ENCODE assay signal across 20 mouse cellular contexts in the genomic region with DNA sequence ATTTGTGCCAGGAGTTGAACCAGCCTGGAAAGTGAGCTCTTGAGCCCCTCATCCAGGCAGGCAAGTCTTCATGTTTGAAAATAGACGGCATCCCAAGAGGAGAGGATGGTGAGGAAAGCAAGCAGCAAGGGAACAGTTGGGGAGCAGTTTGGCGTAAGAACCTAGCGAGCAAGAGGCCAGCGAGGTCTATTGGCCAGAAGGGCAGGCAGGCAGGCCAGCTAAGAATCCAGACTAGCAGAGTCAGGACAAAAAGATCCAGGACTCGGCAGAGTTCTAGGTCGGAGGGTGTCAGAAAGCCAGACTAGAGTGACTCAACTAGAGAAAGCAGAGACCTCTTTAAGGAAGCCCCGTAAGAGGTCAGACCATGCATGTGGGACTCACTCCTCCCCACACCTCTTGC.
DNase-seq lines count a peak whose midpoint lies in the region.
"Had no signal": no experiment of that assay in that cellular context is flagged by ENCODE, and none has a peak within 500 bp of the region (broad histone marks: within the 10 kb centered on the region; RNA-seq: fewer than 3 reads in every experiment).

No protein-coding gene starts in this region.

- peak; percentile 31 for DNase-seq in adrenal gland, postnatal 10 days
- DNase-seq in adrenal gland, adult 18-20 months (ENCODE audit: low spot score in 2 of 2): no peak
- peak; percentile 29 to 41 for DNase-seq in heart, postnatal 14 days
- DNase-seq in heart, embryonic 10.5 days (ENCODE audit: low spot score): no peak
- peak; percentile 18 for DNase-seq in lung, postnatal 25 days (ENCODE audit: low spot score)
- DNase-seq in lung, postnatal 36 days: no peak
- DNase-seq in ovary, postnatal 14 days (ENCODE audit: low spot score): no peak
- DNase-seq in limb, embryonic 10.5 days (ENCODE audit: low spot score): no peak
- DNase-seq: cerebellum, adult 11 months; cerebellum, adult 9-11 months; kidney, postnatal 4 days; liver, embryonic 13.5 days; lung, adult 2 months; lung, postnatal 14 days; right cerebral cortex, adult 18-20 months; right cerebral cortex, postnatal 4 days; thymus, adult 2 months had no signal

- peaks cover 4% of the 10 kb centered on the region; the same call in 1 of the 2 replicates for H3K36me3 ChIP-seq in heart, embryonic 10.5 days
- H3K36me3 ChIP-seq in limb, embryonic 10.5 days: peaks cover 7% of the 10 kb centered on the region; the same call in 1 of the 2 replicates
- H3K36me3 ChIP-seq: embryonic facial prominence, embryonic 15.5 days; hindbrain, embryonic 12.5 days had no signal

- peaks cover 12% of the 10 kb centered on the region; the same call in 1 of the 2 replicates for H3K4me1 ChIP-seq in heart, embryonic 10.5 days
- peaks cover 24% of the 10 kb centered on the region for H3K4me1 ChIP-seq in limb, embryonic 10.5 days
- H3K4me1 ChIP-seq: embryonic facial prominence, embryonic 15.5 days; liver, embryonic 13.5 days; megakaryocyte, embryonic 14.5 days had no signal

- no peaks in the 10 kb centered on the region for H3K9me3 ChIP-seq in heart, embryonic 10.5 days
- H3K9me3 ChIP-seq in limb, embryonic 10.5 days (replicated peaks): no peaks in the 10 kb centered on the region
- H3K9me3 ChIP-seq: embryonic facial prominence, embryonic 15.5 days; hindbrain, embryonic 12.5 days; liver, embryonic 13.5 days had no signal

- H3K27ac ChIP-seq in heart, embryonic 10.5 days: no peak overlapping the region
- H3K27ac ChIP-seq in limb, embryonic 10.5 days: no peak overlapping the region
- H3K27ac ChIP-seq: embryonic facial prominence, embryonic 15.5 days; hindbrain, embryonic 12.5 days; liver, embryonic 13.5 days had no signal

- WGBS in heart, embryonic 10.5 days: 67% methylated on average over 7 of the region's 7 CpGs
- WGBS in limb, embryonic 10.5 days: 76% methylated on average over 7 of the region's 7 CpGs

- no peak overlapping the region for H3K4me3 ChIP-seq in heart, embryonic 10.5 days
- no peak overlapping the region for H3K4me3 ChIP-seq in limb, embryonic 10.5 days
- H3K4me3 ChIP-seq: embryonic facial prominence, embryonic 15.5 days; hindbrain, embryonic 12.5 days; liver, embryonic 13.5 days; megakaryocyte, embryonic 14.5 days had no signal

- intact Hi-C loops in heart, postnatal 14 days (cut with DNase I): no loop called here

- H3K27me3 ChIP-seq in heart, embryonic 10.5 days (ENCODE audit: insufficient read depth, poor library complexity, severe bottlenecking): no peaks in the 10 kb centered on the region
- H3K27me3 ChIP-seq in limb, embryonic 10.5 days (ENCODE audit: low read depth, poor library complexity, severe bottlenecking): peaks cover 99% of the 10 kb centered on the region
- H3K27me3 ChIP-seq: embryonic facial prominence, embryonic 15.5 days; liver, embryonic 13.5 days; megakaryocyte, embryonic 14.5 days had no signal

Comparison
In these comparisons a context has a peak if more than half of its experiments do, and no peak if none do; other contexts are left out.
1. DNase-seq: peak in adrenal gland, postnatal 10 days (single experiment), heart, postnatal 14 days (2 of 2) and lung, postnatal 25 days (single experiment); none in adrenal gland, adult 18-20 months (0 of 2), heart, embryonic 10.5 days (single experiment), lung, postnatal 36 days (single experiment), ovary, postnatal 14 days (single experiment) and limb, embryonic 10.5 days (single experiment).